Mouse (Mus musculus) limb, embryonic 10.5 days (tissue): Measurements from ENCODE around the gene Mrpl20. TPM values are rescaled to one million over a fixed set of nuclear protein-coding genes. Genes with fewer than 3 reads are reported as not detected.

ENCODE experiments used
- DNase-seq: peaks from one replicate; pipeline ENCODE4 v3.0.0-alpha.2; 2017; ENCODE audit warnings: low spot score
- H3K27ac ChIP-seq: fragments of 300-500 bp; sonication (generic); 2 replicates; pipeline ENCODE4 v1.5.1; 2016; ENCODE audit warnings: mild to moderate bottlenecking
- H3K27me3 ChIP-seq: fragments of 300-500 bp; sonication (generic); 2 replicates; pipeline ENCODE4 v1.6.1; 2016; ENCODE audit warnings: low read depth, mild to moderate bottlenecking; ENCODE audit not compliant: poor library complexity, severe bottlenecking
- H3K36me3 ChIP-seq: fragments of 300-500 bp; sonication (generic); 2 replicates; pipeline ENCODE4 v1.6.1; 2016; ENCODE audit warnings: mild to moderate bottlenecking, moderate library complexity
- H3K4me1 ChIP-seq: fragments of 300-500 bp; sonication (generic); 2 replicates; pipeline ENCODE4 v1.6.1; 2016
- H3K4me3 ChIP-seq: fragments of 300-500 bp; sonication (generic); 2 replicates; pipeline ENCODE4 v1.5.1; 2016; ENCODE audit warnings: mild to moderate bottlenecking, moderate library complexity
- H3K9me3 ChIP-seq: fragments of 300-500 bp; sonication (generic); replicated peaks from 2 replicates; pipeline ENCODE4 v1.6.1; 2016; ENCODE audit warnings: mild to moderate bottlenecking
- WGBS: fragments of 180-500 bp; shearing (Covaris S2); methylation state at CpG from one replicate; pipeline ENCODE4 v1.1.7; 2016; 5-methylcytosine and 5-hydroxymethylcytosine counted together
- polyA plus RNA-seq: library from polyadenylated mRNA; unstranded; fragments of >200 nt; fragmentation: Nextera tagmentation; extraction: Ambion mirVana; gene quantifications from 2 replicates; pipeline ENCODE4 v1.2.1, GENCODE M21; 2016

Mrpl20 gene
- polyA plus RNA-seq, 1 experiment from 2014 or later = 246 TPM

DNA sequence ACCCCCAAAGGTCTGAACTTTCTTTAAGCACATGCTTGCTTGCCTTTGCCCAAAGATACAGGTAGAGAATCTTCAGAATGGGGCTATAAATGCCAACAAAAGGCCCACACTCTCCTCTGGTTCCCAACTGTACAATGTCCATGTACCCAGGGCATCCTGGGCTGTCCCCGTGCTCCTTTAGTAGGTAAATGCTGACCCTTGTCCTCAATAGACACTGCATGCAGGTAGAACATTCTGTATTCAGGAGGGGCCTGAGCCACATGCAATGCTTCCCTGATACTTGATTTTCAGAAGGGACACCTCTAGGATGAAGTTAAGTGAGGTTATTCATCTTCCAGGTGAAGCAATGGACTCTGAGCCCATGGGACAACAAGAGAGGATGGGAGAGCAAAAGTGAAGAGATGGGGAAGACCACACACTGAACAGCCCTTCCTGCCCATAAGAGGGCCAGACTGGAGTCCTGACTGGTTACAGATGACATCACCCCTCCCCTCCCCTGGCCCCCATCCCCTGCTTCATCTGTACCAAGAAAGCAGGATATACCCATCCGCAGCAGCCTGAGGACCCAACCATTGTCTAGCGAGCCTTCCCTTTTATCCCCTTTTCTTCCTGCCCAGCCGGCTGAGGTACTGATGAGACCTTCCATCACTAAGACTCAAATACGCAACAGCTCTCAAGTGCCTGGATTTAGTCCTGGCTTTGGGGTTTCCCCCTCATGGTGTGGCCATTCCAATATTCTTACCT lies 29.2 kb upstream of the Mrpl20 start:
- Histone ChIP-seq H3K27me3 (peaks cover 52% of the 10 kb centered on the region), H3K9me3 (no peaks in the 10 kb centered on the region), H3K27ac (peak overlapping the region; percentile 74), H3K36me3 (no peaks in the 10 kb centered on the region), H3K4me1 (peaks cover 48% of the 10 kb centered on the region), H3K4me3 (peak overlapping the region; percentile 49)
- 44% methylated on average over 5 of the region's 5 CpGs for WGBS
- no peak for DNase-seq

DNA sequence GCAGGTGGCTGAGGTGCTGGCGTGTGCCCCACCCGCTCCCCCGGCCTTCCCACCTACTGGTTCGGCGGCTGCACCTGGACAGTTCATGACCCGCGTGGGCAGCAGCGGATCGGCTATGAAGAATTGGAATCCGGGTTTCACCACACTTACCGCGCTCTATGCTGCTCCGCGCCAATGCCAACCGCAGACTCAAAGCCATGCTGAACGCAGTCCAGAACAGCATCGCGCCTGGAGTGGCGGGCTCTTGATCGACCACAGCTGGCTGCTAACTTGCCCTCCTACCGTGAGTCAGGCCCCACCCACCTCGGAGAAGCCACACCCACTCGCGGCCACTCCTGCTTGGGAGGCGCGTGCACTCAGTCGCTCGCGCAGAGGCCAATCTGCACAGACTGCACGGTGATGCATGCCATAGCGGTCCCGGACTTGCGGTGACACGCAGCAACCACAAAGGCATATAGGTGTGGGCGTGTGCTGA lies 28.4 kb upstream of the Mrpl20 start, which contains the start of gene Vwa1:
Gene Vwa1 (minus strand): TSS at position 419 of the 475 bp plus-strand sequence.
- Histone ChIP-seq H3K4me3 (peak within 1 kb of the TSS; percentile 49), H3K27me3 (peaks cover 52% of the 10 kb centered on the region), H3K27ac (peak within 1 kb of the TSS; percentile 74), H3K36me3 (no peaks in the 10 kb centered on the region), H3K9me3 (no peaks in the 10 kb centered on the region), H3K4me1 (peaks cover 44% of the 10 kb centered on the region)
- peak; percentile 89 for DNase-seq
- 2% methylated on average over 35 of the region's 35 CpGs for WGBS

- Histone ChIP-seq H3K4me3 (peak overlapping the region; percentile 49), H3K27ac (0 out of 2 replicates have a peak overlapping the region, but pooled peaks have one; percentile 9), H3K4me1 (peaks cover 36% of the 10 kb centered on the region), H3K36me3 (no peaks in the 10 kb centered on the region), H3K9me3 (no peaks in the 10 kb centered on the region), H3K27me3 (peaks cover 52% of the 10 kb centered on the region)
- 66% methylated on average over 9 of the region's 9 CpGs for WGBS
- no peak for DNase-seq
Measured at GRCm38 (mm10) chr4:155774971-155775740, 27.5 kb upstream of the Mrpl20 start.

- Histone ChIP-seq H3K27me3 (peaks cover 50% of the 10 kb centered on the region), H3K9me3 (no peaks in the 10 kb centered on the region), H3K4me1 (peaks cover 32% of the 10 kb centered on the region), H3K36me3 (no peaks in the 10 kb centered on the region), H3K4me3 (no peak overlapping the region), H3K27ac (0 out of 2 replicates have a peak overlapping the region, but pooled peaks have one; percentile 9)
- DNase-seq = no peak
- 76% methylated on average over 3 of the region's 3 CpGs for WGBS
Measured at GRCm38 (mm10) chr4:155775855-155776254, 26.8 kb upstream of the Mrpl20 start.

GRCm38 (mm10) chr4:155776704-155777335 lies 25.9 kb upstream of the Mrpl20 start:
- peaks cover 33% of the 10 kb centered on the region for H3K4me1 ChIP-seq
- H3K27ac ChIP-seq = peak overlapping the region; percentile 67
- no peak overlapping the region for H3K4me3 ChIP-seq
- peaks cover 40% of the 10 kb centered on the region for H3K27me3 ChIP-seq
- 47% methylated on average over 2 of the region's 2 CpGs for WGBS
- no peaks in the 10 kb centered on the region for H3K9me3 ChIP-seq
- H3K36me3 ChIP-seq = no peaks in the 10 kb centered on the region
- no peak for DNase-seq

DNA sequence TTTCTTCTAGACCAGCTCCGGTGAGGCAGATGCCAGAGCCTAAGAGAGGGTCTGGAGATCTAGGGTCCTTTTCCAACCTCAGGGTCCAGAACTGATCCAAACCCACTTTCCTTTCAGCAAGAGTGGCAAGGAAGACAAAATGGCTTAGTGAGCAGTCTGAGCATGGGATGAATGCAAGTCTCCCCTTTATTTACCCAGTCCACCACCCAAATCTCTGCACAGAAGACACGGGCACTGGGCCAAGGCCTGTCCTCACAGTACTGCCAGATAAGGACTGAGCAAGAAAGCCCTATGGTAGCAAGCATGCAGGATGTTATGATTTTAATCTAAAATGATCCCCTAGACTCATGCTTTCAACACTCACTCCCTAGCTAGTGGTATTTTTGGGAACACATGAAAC lies 24.9 kb upstream of the Mrpl20 start:
- H3K36me3 ChIP-seq = no peaks in the 10 kb centered on the region
- WGBS = 94% methylated on average over 2 of the region's 2 CpGs
- peaks cover 33% of the 10 kb centered on the region for H3K4me1 ChIP-seq
- H3K4me3 ChIP-seq = no peak overlapping the region
- DNase-seq = no peak
- H3K9me3 ChIP-seq = no peaks in the 10 kb centered on the region
- H3K27ac ChIP-seq = no peak overlapping the region
- peaks cover 30% of the 10 kb centered on the region for H3K27me3 ChIP-seq

- H3K27ac ChIP-seq = no peak overlapping the region
- H3K4me1 ChIP-seq = peaks cover 32% of the 10 kb centered on the region
- H3K4me3 ChIP-seq = no peak overlapping the region
- H3K9me3 ChIP-seq = no peaks in the 10 kb centered on the region
- WGBS = 93% methylated on average over 4 of the region's 4 CpGs
- DNase-seq = no peak
- peaks cover 15% of the 10 kb centered on the region for H3K27me3 ChIP-seq
- no peaks in the 10 kb centered on the region for H3K36me3 ChIP-seq
Measured at GRCm38 (mm10) chr4:155779498-155779897, 23.2 kb upstream of the Mrpl20 start.

DNA sequence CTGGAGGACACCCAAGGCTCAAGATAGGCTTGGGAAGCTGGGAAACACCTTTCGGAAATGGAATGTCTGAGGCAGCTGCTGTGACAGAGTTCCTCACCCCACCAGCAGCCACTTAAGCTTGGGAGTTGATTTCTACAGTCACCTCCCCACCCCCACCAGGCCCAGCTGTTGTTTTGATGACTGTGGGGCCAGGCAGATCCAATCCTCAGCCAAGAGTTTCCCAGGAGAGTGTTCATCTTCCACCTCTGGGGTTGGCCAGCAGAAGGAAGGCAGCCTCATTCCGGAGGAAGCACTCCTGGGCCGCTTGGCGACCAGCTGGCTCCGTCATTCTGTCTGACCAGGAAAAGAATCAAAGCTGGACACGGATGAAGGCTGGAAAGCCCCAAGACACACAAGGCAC lies 21.8 kb upstream of the Mrpl20 start:
- no peak overlapping the region for H3K4me3 ChIP-seq
- 34% methylated on average over 6 of the region's 6 CpGs for WGBS
- H3K36me3 ChIP-seq = no peaks in the 10 kb centered on the region
- H3K9me3 ChIP-seq = no peaks in the 10 kb centered on the region
- DNase-seq = no peak
- H3K27me3 ChIP-seq = peaks cover 9% of the 10 kb centered on the region; the same call in 1 of the 2 replicates
- H3K27ac ChIP-seq = no peak overlapping the region
- peaks cover 36% of the 10 kb centered on the region for H3K4me1 ChIP-seq

DNA sequence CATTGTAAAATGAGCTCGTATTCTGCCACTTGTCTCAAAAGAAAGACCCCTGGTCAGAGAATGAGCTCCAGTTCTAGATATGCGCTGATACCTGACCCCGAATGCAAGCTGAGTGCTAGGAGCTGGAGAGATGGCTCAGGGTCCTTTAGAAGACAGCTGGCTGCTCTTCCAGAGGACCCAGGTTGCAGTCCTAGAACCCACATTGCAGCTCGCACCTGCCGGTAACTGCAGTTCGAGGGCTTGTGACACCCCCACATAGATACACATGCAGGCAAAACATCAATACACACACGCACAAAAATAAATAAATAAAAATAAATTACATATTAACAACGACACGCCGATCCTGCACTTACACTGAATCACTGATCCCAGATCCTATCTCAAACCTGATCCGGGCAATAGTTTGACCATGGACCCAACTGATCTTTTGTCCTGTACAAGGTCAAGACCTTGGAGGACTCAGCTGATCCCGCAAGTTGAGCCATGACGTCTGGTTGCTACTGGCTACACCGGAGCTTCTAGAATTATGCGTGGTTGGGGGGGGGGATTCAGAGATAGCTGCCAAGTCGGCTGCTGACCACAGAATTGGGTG lies 19.1 kb upstream of the Mrpl20 start:
- WGBS = 54% methylated on average over 16 of the region's 16 CpGs
- H3K36me3 ChIP-seq = no peaks in the 10 kb centered on the region
- H3K27ac ChIP-seq = peak overlapping the region; percentile 94
- H3K4me1 ChIP-seq = peaks cover 27% of the 10 kb centered on the region
- H3K4me3 ChIP-seq = peak overlapping the region; percentile 76
- H3K9me3 ChIP-seq = no peaks in the 10 kb centered on the region
- H3K27me3 ChIP-seq = 0 out of 2 replicates have a peak, but pooled peaks cover 9% of the 10 kb centered on the region
- no peak for DNase-seq

- DNase-seq = peak; percentile 82
- Histone ChIP-seq H3K4me3 (peak overlapping the region; percentile 76), H3K4me1 (peaks cover 27% of the 10 kb centered on the region), H3K27me3 (0 out of 2 replicates have a peak, but pooled peaks cover 9% of the 10 kb centered on the region), H3K27ac (peak overlapping the region; percentile 94), H3K36me3 (no peaks in the 10 kb centered on the region), H3K9me3 (no peaks in the 10 kb centered on the region)
- WGBS = under 1% methylated on average over 52 of the region's 52 CpGs
Measured at GRCm38 (mm10) chr4:155784081-155784701, 18.5 kb upstream of the Mrpl20 start.

- DNase-seq = no peak
- H3K27ac ChIP-seq = peak overlapping the region; percentile 26; the same call in 1 of the 2 replicates
- no peaks in the 10 kb centered on the region for H3K36me3 ChIP-seq
- H3K9me3 ChIP-seq = no peaks in the 10 kb centered on the region
- 0 out of 2 replicates have a peak, but pooled peaks cover 9% of the 10 kb centered on the region for H3K27me3 ChIP-seq
- H3K4me1 ChIP-seq = peaks cover 27% of the 10 kb centered on the region
- 0 out of 2 replicates have a peak overlapping the region, but pooled peaks have one; percentile 76 for H3K4me3 ChIP-seq
- 84% methylated on average over 10 of the region's 10 CpGs for WGBS
Measured at GRCm38 (mm10) chr4:155785246-155785645, 17.4 kb upstream of the Mrpl20 start.

DNA sequence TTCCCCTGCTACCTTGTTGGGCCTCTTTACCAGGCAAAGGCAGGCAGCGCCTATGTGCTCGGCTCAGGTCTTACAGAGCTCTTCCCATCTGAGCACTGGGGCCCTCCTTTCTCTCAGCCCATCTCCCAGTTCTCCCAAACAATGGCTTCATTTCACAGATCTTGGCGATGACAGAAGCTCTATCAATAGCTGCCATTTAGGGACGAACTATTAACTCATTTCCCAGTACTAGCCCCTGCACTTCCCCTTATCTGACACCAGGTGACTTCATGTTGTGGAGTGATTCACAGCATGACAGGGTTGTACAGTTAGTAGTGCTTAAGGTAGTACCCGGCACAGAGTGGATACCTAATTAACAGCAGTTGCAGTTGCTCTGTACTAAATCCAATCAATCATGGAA lies 16.9 kb upstream of the Mrpl20 start, which contains the start of gene Tmem88b:
Gene Tmem88b (minus strand): TSS at position 56 of the 400 bp plus-strand sequence.
- Histone ChIP-seq H3K4me3 (peak within 1 kb of the TSS; percentile 76), H3K9me3 (no peaks in the 10 kb centered on the region), H3K36me3 (no peaks in the 10 kb centered on the region), H3K27ac (peak within 1 kb of the TSS; percentile 94), H3K27me3 (0 out of 2 replicates have a peak, but pooled peaks cover 9% of the 10 kb centered on the region), H3K4me1 (peaks cover 25% of the 10 kb centered on the region)
- WGBS = 79% methylated on average over 5 of the region's 5 CpGs
- no peak for DNase-seq
